Mouse (Mus musculus) kidney, embryonic 16.5 days (tissue): ENCODE measurements around the gene Lca5. TPM values are rescaled to one million over a fixed set of nuclear protein-coding genes. Genes with fewer than 3 reads are reported as not detected.

ENCODE experiments used
- ATAC-seq: fragments of 200-750 bp; cut with Nextera tagmentation; 2 replicates; pipeline ENCODE4 v1.8.0; 2017; ENCODE audit warnings: moderate TSS enrichment; ENCODE audit not compliant: low FRiP score, low TSS enrichment
- H3K27ac ChIP-seq: fragments of 300-500 bp; sonication (generic); 2 replicates; pipeline ENCODE4 v1.5.1; 2014; ENCODE audit warnings: low read length
- H3K27me3 ChIP-seq: fragments of 300-500 bp; sonication (generic); 2 replicates; pipeline ENCODE4 v1.6.1; 2014; ENCODE audit warnings: low read length, control low read depth, mixed read lengths; ENCODE audit not compliant: insufficient read depth
- H3K36me3 ChIP-seq: fragments of 300-500 bp; sonication (generic); 2 replicates; pipeline ENCODE4 v1.6.1; 2014; ENCODE audit warnings: low read length, control low read depth, mixed read lengths; ENCODE audit not compliant: insufficient read depth
- H3K4me1 ChIP-seq: fragments of 300-500 bp; sonication (generic); 2 replicates; pipeline ENCODE4 v1.6.1; 2014; ENCODE audit warnings: low read length, control low read depth, mixed read lengths; ENCODE audit not compliant: insufficient read depth
- H3K4me2 ChIP-seq: fragments of 300-500 bp; sonication (generic); replicated peaks from 2 replicates; pipeline ENCODE4 v1.6.1; 2014; ENCODE audit warnings: low read depth, low read length
- H3K4me3 ChIP-seq: fragments of 300-500 bp; sonication (generic); 2 replicates; pipeline ENCODE4 v1.5.1; 2014; ENCODE audit warnings: mild to moderate bottlenecking, low read length
- H3K9ac ChIP-seq: fragments of 300-500 bp; sonication (generic); replicated peaks from 2 replicates; pipeline ENCODE4 v1.6.1; 2014; ENCODE audit warnings: low read length
- H3K9me3 ChIP-seq: fragments of 300-500 bp; sonication (generic); 2 replicates; pipeline ENCODE4 v1.6.1; 2016; ENCODE audit warnings: low read length, control low read depth
- WGBS: fragments of 180-500 bp; shearing (Covaris S2); extraction: QIAGEN DNeasy Blood & Tissue Kit; methylation state at CpG from one replicate; pipeline ENCODE4 v1.1.7; 2014; 5-methylcytosine and 5-hydroxymethylcytosine counted together
- polyA plus RNA-seq: library from polyadenylated mRNA; unstranded; fragments of >200 nt; fragmentation: Nextera tagmentation; extraction: Ambion mirVana; gene quantifications from 2 replicates; pipeline ENCODE4 v1.2.1, GENCODE M21; 2015

The Lca5 gene
- polyA plus RNA-seq, 1 experiment from 2014 or later: 13.7 TPM

GRCm38 (mm10) chr9:83398260-83398659, 42.7 kb downstream of the Lca5 start:
- ATAC-seq: no peak
- no peak overlapping the region for H3K4me3 ChIP-seq
- no peaks in the 10 kb centered on the region for H3K4me1 ChIP-seq
- no peak overlapping the region for H3K4me2 ChIP-seq
- no peak overlapping the region for H3K27ac ChIP-seq
- no peaks in the 10 kb centered on the region for H3K27me3 ChIP-seq
- H3K36me3 ChIP-seq: peaks cover 24% of the 10 kb centered on the region
- WGBS: 60% methylated on average over 6 of the region's 6 CpGs
- no peaks in the 10 kb centered on the region for H3K9me3 ChIP-seq
- H3K9ac ChIP-seq: no peak overlapping the region

- no peaks in the 10 kb centered on the region for H3K4me1 ChIP-seq
- H3K27ac ChIP-seq: no peak overlapping the region
- no peak overlapping the region for H3K9ac ChIP-seq
- WGBS: 89% methylated on average over 15 of the region's 15 CpGs
- H3K36me3 ChIP-seq: peaks cover 13% of the 10 kb centered on the region
- no peak overlapping the region for H3K4me2 ChIP-seq
- H3K4me3 ChIP-seq: no peak overlapping the region
- no peak for ATAC-seq
- H3K9me3 ChIP-seq: no peaks in the 10 kb centered on the region
- no peaks in the 10 kb centered on the region for H3K27me3 ChIP-seq
Observed at GRCm38 (mm10) chr9:83395456-83395855, 45.5 kb downstream of the Lca5 start.

GRCm38 (mm10) chr9:83391996-83392395, 48.9 kb downstream of the Lca5 start:
- H3K27me3 ChIP-seq: no peaks in the 10 kb centered on the region
- H3K9me3 ChIP-seq: no peaks in the 10 kb centered on the region
- H3K36me3 ChIP-seq: peaks cover 10% of the 10 kb centered on the region
- H3K4me1 ChIP-seq: no peaks in the 10 kb centered on the region
- no peak overlapping the region for H3K4me2 ChIP-seq
- H3K27ac ChIP-seq: no peak overlapping the region
- H3K4me3 ChIP-seq: no peak overlapping the region
- no peak overlapping the region for H3K9ac ChIP-seq
- 89% methylated on average over 11 of the region's 11 CpGs for WGBS
- no peak for ATAC-seq

- Histone ChIP-seq H3K4me1 (no peaks in the 10 kb centered on the region), H3K4me3 (no peak overlapping the region), H3K36me3 (peaks cover 4% of the 10 kb centered on the region; the same call in 1 of the 2 replicates), H3K9me3 (no peaks in the 10 kb centered on the region), H3K9ac (no peak overlapping the region), H3K27me3 (no peaks in the 10 kb centered on the region), H3K27ac (no peak overlapping the region), H3K4me2 (no peak overlapping the region)
- 83% methylated on average over 9 of the region's 9 CpGs for WGBS
- ATAC-seq: no peak
Observed at GRCm38 (mm10) chr9:83389570-83389969, 51.4 kb downstream of the Lca5 start.

GRCm38 (mm10) chr9:83386264-83386855, 54.6 kb downstream of the Lca5 start:
- no peak for ATAC-seq
- no peaks in the 10 kb centered on the region for H3K27me3 ChIP-seq
- no peak overlapping the region for H3K4me3 ChIP-seq
- H3K4me1 ChIP-seq: no peaks in the 10 kb centered on the region
- no peak overlapping the region for H3K27ac ChIP-seq
- H3K9ac ChIP-seq: no peak overlapping the region
- 76% methylated on average over 5 of the region's 5 CpGs for WGBS
- H3K36me3 ChIP-seq: no peaks in the 10 kb centered on the region
- no peaks in the 10 kb centered on the region for H3K9me3 ChIP-seq
- H3K4me2 ChIP-seq: no peak overlapping the region

GRCm38 (mm10) chr9:83385301-83385700, 55.6 kb downstream of the Lca5 start:
- Histone ChIP-seq H3K27me3 (no peaks in the 10 kb centered on the region), H3K4me2 (no peak overlapping the region), H3K27ac (no peak overlapping the region), H3K36me3 (no peaks in the 10 kb centered on the region), H3K4me3 (no peak overlapping the region), H3K9me3 (no peaks in the 10 kb centered on the region), H3K4me1 (no peaks in the 10 kb centered on the region), H3K9ac (no peak overlapping the region)
- no peak for ATAC-seq
- 67% methylated on average over 6 of the region's 6 CpGs for WGBS

GRCm38 (mm10) chr9:83383235-83383634, 57.7 kb downstream of the Lca5 start:
- no peak for ATAC-seq
- no peaks in the 10 kb centered on the region for H3K36me3 ChIP-seq
- H3K4me1 ChIP-seq: no peaks in the 10 kb centered on the region
- H3K27me3 ChIP-seq: no peaks in the 10 kb centered on the region
- no peaks in the 10 kb centered on the region for H3K9me3 ChIP-seq
- H3K4me2 ChIP-seq: no peak overlapping the region
- WGBS: 71% methylated on average over 3 of the region's 3 CpGs
- no peak overlapping the region for H3K27ac ChIP-seq
- H3K9ac ChIP-seq: no peak overlapping the region
- H3K4me3 ChIP-seq: no peak overlapping the region

- Histone ChIP-seq H3K27ac (no peak overlapping the region), H3K36me3 (no peaks in the 10 kb centered on the region), H3K27me3 (no peaks in the 10 kb centered on the region), H3K9ac (no peak overlapping the region), H3K9me3 (no peaks in the 10 kb centered on the region), H3K4me3 (no peak overlapping the region), H3K4me2 (no peak overlapping the region), H3K4me1 (no peaks in the 10 kb centered on the region)
- WGBS: 48% methylated on average over 3 of the region's 3 CpGs
- ATAC-seq: no peak
Observed at GRCm38 (mm10) chr9:83382775-83383174, 58.2 kb downstream of the Lca5 start.

- no peaks in the 10 kb centered on the region for H3K36me3 ChIP-seq
- no peak for ATAC-seq
- H3K9me3 ChIP-seq: no peaks in the 10 kb centered on the region
- H3K9ac ChIP-seq: no peak overlapping the region
- no peak overlapping the region for H3K4me2 ChIP-seq
- no peaks in the 10 kb centered on the region for H3K27me3 ChIP-seq
- H3K4me1 ChIP-seq: no peaks in the 10 kb centered on the region
- no peak overlapping the region for H3K4me3 ChIP-seq
- H3K27ac ChIP-seq: no peak overlapping the region
Observed at GRCm38 (mm10) chr9:83381317-83381716, 59.6 kb downstream of the Lca5 start.

- WGBS: 83% methylated on average over 10 of the region's 10 CpGs
- H3K4me3 ChIP-seq: no peak overlapping the region
Observed at GRCm38 (mm10) chr9:83379661-83380060, 61.3 kb downstream of the Lca5 start.

More at GRCm38 (mm10) chr9:83379661-83380060, 61.3 kb downstream of the Lca5 start:
- Histone ChIP-seq H3K9ac (no peak overlapping the region), H3K4me2 (no peak overlapping the region), H3K27ac (no peak overlapping the region), H3K9me3 (no peaks in the 10 kb centered on the region), H3K27me3 (no peaks in the 10 kb centered on the region), H3K36me3 (no peaks in the 10 kb centered on the region), H3K4me1 (no peaks in the 10 kb centered on the region)
- no peak for ATAC-seq
